Mouse (Mus musculus): ENCODE measurements at regions not wholly inside any gene's neighbourhood (a gene's known extent, or its start where the extent isn't known, plus 50 kb on each side); places are given as distances from the start of the nearest gene placed in this dataset.

GRCm38 (mm10) chr11:42965732-42966131 lies 69.8 kb upstream of the Gm9972 start:
- Histone ChIP-seq H3K9me3 (replicated peaks) (no peaks in the 10 kb centered on the region), H3K4me3 (no peak overlapping the region), H3K36me3 (ENCODE audit: poor library complexity, severe bottlenecking) (no peaks in the 10 kb centered on the region), H3K4me1 (no peaks in the 10 kb centered on the region), H3K4me2 (no peak overlapping the region), H3K27me3 (no peaks in the 10 kb centered on the region), H3K27ac (no peak overlapping the region), H3K9ac (no peak overlapping the region)
- ATAC-seq, result no peak
- 75% methylated on average over 1 of the region's 1 CpGs for WGBS

- no peak for ATAC-seq
- Histone ChIP-seq H3K4me1 (no peaks in the 10 kb centered on the region; the same call in 1 of the 2 replicates), H3K9ac (no peak overlapping the region), H3K27ac (no peak overlapping the region), H3K4me3 (no peak overlapping the region), H3K4me2 (no peak overlapping the region), H3K9me3 (replicated peaks) (no peaks in the 10 kb centered on the region), H3K27me3 (no peaks in the 10 kb centered on the region), H3K36me3 (ENCODE audit: poor library complexity, severe bottlenecking) (no peaks in the 10 kb centered on the region)
- WGBS, result 47% methylated on average over 2 of the region's 2 CpGs
Measured at GRCm38 (mm10) chr11:42978245-42978644, 57.3 kb upstream of the Gm9972 start.

Data from forebrain, embryonic 13.5 days (tissue).